Mouse (Mus musculus): ENCODE results near the gene Sccpdh.

Gene Sccpdh

GRCm38 (mm10) chr1:179668013-179668805 is at the start of gene Sccpdh:
Gene Sccpdh, plus strand, starts transcription at chr1:179668210.
- peak; percentile 99 for DNase-seq

- peak; percentile 73 for DNase-seq
These were observed 45.3 kb upstream of the Sccpdh start for GRCm38 (mm10) chr1:179622665-179623064.

GRCm38 (mm10) chr1:179623657-179624056 is 44.4 kb upstream of the Sccpdh start:
- DNase-seq: peak; percentile 90

- peak; percentile 89 for DNase-seq
These were observed 43.7 kb upstream of the Sccpdh start for GRCm38 (mm10) chr1:179624354-179624753.

DNA sequence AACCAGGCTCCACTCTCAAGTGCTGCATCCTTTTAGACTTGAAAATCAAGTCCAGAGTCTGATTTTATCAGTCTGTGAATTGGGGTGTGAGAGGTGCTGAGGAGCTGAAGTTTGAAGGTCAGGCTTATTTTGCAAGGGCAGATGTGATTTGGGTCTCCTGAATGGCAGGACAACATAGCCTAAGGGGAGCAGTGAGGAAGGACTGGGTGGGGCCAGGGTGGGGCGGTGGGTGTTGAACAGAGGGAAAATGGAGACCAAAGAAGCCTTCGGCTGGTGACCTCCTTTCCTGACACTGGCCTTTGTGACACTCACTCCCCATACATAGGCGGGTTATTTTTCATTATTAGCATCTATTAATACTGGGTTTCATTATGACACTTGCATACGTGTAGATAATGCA is 40.2 kb upstream of the Sccpdh start:
- peak; percentile 15 for DNase-seq

GRCm38 (mm10) chr1:179628438-179629106 is 39.4 kb upstream of the Sccpdh start:
- DNase-seq: peak; percentile 83

- DNase-seq: peak; percentile 63
These were observed 38.7 kb upstream of the Sccpdh start for GRCm38 (mm10) chr1:179629276-179629675.

DNA sequence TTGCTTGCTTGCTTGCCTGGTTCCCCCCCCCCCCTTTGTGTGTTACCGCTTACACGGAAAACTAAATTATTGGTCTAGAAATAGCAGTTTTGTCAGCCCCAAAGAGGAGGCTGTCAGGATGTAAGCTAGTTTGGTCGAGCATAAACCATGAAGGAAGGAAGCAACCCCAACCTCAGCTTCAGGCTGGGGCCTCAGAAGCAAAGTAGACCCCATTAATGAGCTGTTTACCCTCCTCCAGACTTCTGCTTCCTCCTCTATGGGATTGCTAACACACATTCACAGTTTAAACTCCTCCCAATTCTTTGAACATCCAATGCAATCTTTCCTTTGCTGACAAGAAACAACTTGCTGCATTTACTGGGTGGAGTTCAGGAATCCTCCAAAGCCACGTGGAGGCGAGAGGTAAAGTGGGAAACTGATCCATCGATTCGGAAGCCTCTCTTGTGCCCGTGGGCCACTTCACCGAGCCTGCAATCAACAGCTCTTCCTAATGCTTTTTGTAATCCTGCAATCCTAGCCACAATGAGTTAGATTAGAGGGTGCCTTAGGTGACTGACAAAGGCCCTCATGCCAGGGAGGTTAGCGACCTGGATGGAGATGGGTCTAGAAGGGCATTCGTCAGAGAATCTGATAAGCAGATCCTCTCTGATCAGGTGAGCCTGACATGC is 35.1 kb upstream of the Sccpdh start:
- peak; percentile 81 for DNase-seq

- no peak for DNase-seq
These were observed 34.6 kb upstream of the Sccpdh start for GRCm38 (mm10) chr1:179633414-179633752.

DNA sequence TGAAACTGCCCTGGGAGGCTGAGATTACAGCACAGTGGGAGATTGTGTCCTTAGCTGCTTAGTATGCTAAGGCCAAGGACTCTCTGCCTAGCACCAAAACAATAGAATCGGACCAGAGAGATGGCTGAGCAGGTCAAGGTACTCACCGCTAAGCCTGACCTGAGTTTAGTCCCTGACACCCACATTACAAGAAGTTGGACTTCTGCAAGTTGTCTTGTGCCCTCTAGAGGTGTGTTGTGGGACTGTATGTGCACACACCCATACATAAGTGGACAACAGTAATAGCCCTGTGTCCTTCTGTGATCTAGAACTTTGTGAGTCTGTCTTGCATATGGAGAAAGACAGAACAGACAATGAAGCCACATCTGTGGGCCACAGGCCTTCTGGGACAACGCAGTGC is 33.9 kb upstream of the Sccpdh start:
- no peak for DNase-seq

DNA sequence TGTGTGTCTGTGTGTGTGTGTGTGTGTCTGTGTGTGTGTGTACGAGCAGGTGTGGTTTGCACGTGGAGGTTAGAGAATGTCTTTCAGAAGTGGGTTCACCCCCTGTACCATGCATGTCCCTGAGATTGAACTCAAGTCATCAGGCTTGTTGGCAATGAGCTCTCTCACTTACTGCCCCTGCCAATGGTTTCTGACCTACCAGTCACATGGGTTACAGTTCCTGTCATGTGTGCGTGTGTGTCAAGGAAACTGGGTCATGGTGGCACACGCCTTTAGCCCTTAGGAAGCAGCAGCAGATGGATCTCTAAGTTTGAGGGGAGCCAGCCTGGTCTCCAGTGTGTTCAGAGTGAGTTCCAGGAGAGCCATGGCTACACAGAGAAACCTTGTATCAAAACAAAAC is 25.3 kb upstream of the Sccpdh start:
- peak; percentile 79 for DNase-seq

DNA sequence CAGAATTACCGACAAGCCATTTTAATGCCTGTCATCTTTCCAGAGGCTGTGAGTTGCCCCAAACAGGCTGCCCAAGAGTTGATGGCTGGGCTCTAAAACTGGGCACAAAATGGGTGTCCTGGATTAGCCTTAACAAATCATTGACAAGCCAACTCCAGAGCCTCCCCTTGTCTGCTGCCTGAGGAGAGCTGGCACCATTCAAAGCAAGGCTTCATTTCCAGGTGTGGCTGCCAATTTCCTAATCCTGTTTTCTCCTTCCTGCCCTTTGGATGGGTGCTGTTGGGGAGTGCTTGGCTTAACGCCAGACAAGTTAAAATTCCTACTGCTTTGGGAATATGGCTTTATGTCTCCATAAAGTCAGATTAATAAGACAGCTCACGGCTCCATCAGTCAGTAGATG is 23.9 kb upstream of the Sccpdh start:
- peak; percentile 89 for DNase-seq

- peak; percentile 97 for DNase-seq
These were observed 22.7 kb upstream of the Sccpdh start for GRCm38 (mm10) chr1:179645101-179645979.

DNA sequence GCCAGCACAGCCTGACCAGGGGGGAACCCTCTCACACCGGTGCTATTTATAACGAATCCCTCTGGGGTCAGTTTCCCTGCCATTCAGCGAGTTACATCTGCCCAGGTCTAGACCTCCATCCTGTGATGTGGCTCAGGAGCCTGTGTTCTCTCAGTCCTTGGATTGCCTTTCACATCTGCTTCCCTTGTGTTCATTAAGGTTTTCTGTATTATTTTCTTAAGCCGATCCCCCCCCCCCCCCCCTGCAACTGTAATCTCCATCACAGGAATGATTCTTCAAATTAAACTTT is 22.1 kb upstream of the Sccpdh start:
- no peak for DNase-seq

GRCm38 (mm10) chr1:179648678-179649077 is 19.3 kb upstream of the Sccpdh start:
- peak; percentile 19 for DNase-seq

GRCm38 (mm10) chr1:179649324-179649723 is 18.7 kb upstream of the Sccpdh start:
- DNase-seq: peak; percentile 61

- DNase-seq: peak; percentile 92
These were observed 17.7 kb upstream of the Sccpdh start for GRCm38 (mm10) chr1:179650284-179650683.

DNA sequence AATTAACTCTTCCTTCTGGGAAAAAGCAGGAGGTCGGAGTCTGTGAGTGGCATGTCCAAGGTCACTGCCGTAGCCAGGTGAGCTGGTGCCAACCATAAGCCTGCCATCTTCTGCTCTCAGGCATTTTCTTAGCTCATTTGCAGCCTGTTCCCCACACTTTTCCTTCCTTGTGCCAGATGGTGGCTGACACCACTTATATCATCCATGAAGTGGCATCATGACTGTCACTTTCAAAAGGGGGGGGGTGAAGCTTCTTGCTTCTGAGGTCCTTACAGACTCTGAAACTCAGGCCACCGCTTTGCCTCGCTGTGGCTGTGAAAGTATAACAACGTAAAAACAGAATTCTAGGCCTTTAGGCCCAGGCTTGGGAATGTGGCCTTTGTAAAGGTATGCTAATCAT is 16.8 kb upstream of the Sccpdh start:
- peak; percentile 43 for DNase-seq

DNA sequence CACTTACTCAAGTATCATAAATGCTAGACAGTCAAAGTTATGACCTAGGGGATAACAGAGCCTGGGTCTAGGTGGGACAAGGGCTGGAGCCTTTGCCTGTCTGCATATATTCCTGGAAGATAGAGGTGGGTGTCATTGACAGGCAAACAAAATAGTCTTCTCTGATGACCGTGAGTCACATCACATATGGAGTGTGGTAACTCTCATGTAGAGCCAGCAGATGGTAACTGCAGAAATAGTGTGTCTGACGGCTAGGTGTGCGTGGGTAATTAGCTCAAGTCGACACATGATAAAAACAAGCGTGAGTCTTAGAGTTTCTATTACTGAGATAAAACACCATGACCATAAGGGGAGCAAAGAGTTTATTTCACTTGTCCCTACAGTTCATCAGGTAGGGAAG is 4.9 kb upstream of the Sccpdh start:
- DNase-seq: peak; percentile 55

DNA sequence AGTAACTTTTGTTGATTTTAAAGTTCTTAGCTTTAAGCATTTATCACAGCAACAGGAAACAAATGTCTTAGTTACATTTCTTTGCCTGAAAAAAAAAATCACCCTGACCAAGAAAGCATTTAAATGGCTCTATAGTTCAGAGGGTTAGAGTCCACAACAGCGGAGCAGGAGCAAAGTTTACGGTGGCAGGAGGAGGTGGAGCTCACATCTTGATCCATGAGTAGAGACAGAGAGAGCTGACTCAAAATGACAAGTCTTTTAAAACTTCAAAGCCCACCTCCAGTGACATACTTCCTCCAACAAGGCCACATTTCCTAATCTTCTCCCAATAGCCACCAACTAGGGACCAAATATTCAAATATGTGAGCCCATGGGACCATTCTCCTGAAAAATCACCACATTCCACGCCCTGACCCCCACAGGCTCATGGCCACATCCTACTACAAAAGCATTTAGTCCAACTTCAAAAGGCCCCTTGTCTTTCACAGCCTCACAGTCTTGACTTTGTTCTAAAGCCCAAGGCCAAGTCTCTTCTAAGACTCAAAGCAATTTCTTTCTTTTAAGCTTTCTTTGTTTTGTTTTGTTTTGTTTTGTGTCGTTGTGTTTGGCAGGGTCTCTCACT is 3.6 kb upstream of the Sccpdh start:
- DNase-seq: peak; percentile 73

GRCm38 (mm10) chr1:179666971-179667370 is 1.0 kb upstream of the Sccpdh start:
- no peak for DNase-seq

GRCm38 (mm10) chr1:179667450-179667849 is 560 bp upstream of the Sccpdh start:
- DNase-seq: no peak

Data from heart, adult 11 months (tissue).